18 mouse cellular contexts compared by ENCODE assay signal in genomic region chr7:30526981-30527380, GRCm38 (mm10). TPM values are rescaled to one million over a fixed set of nuclear protein-coding genes. Genes with fewer than 3 reads are reported as not detected.
DNase-seq lines count a peak whose midpoint lies in the region; ATAC-seq lines count a peak whose summit lies in the region.
"Had no signal": no experiment of that assay in that cellular context is flagged by ENCODE, and none has a peak within 500 bp of the region (broad histone marks: within the 10 kb centered on the region; RNA-seq: fewer than 3 reads in every experiment).

No protein-coding gene starts in this region.

- H3K36me3 ChIP-seq in hindbrain, embryonic 10.5 days, result peaks cover 96% of the 10 kb centered on the region
- peaks cover 32% of the 10 kb centered on the region for H3K36me3 ChIP-seq in hindbrain, embryonic 11.5 days (ENCODE audit: control insufficient read depth, insufficient read depth, low read length)
- peaks cover 96% of the 10 kb centered on the region for H3K36me3 ChIP-seq in midbrain, embryonic 10.5 days
- peaks cover 67% of the 10 kb centered on the region for H3K36me3 ChIP-seq in midbrain, embryonic 16.5 days (ENCODE audit: control insufficient read depth, insufficient read depth, low read length)
- H3K36me3 ChIP-seq in embryonic facial prominence, embryonic 10.5 days (replicated peaks), result peaks cover 95% of the 10 kb centered on the region
- peaks cover 95% of the 10 kb centered on the region for H3K36me3 ChIP-seq in limb, embryonic 12.5 days

- ATAC-seq in hindbrain, embryonic 11.5 days (ENCODE audit: low FRiP score), result no peak
- ATAC-seq in midbrain, embryonic 16.5 days, result no peak
- no peak for ATAC-seq in limb, embryonic 12.5 days (ENCODE audit: insufficient number of reproducible peaks, insufficient read depth, low FRiP score, low TSS enrichment, low read depth)
- ATAC-seq: forebrain, embryonic 14.5 days had no signal

- H3K27me3 ChIP-seq in hindbrain, embryonic 10.5 days (ENCODE audit: insufficient read depth, poor library complexity, severe bottlenecking), result peaks cover 35% of the 10 kb centered on the region
- H3K27me3 ChIP-seq in hindbrain, embryonic 11.5 days (ENCODE audit: control insufficient read depth, insufficient read depth, low read length), result 0 out of 2 replicates have a peak, but pooled peaks cover 2% of the 10 kb centered on the region
- peaks cover 20% of the 10 kb centered on the region for H3K27me3 ChIP-seq in midbrain, embryonic 10.5 days (ENCODE audit: low read depth, poor library complexity, severe bottlenecking)
- no peaks in the 10 kb centered on the region for H3K27me3 ChIP-seq in midbrain, embryonic 16.5 days (ENCODE audit: control insufficient read depth, insufficient read depth, low read depth, low read length)
- H3K27me3 ChIP-seq in embryonic facial prominence, embryonic 10.5 days (replicated peaks; ENCODE audit: low read depth, poor library complexity, severe bottlenecking), result peaks cover 33% of the 10 kb centered on the region; the same call in 1 of the 2 replicates
- no peaks in the 10 kb centered on the region for H3K27me3 ChIP-seq in limb, embryonic 12.5 days
- H3K27me3 ChIP-seq: liver, embryonic 15.5 days had no signal

- H3K9me3 ChIP-seq in hindbrain, embryonic 10.5 days, result no peaks in the 10 kb centered on the region
- H3K9me3 ChIP-seq in hindbrain, embryonic 11.5 days (ENCODE audit: control insufficient read depth, low read length), result no peaks in the 10 kb centered on the region
- no peaks in the 10 kb centered on the region for H3K9me3 ChIP-seq in midbrain, embryonic 10.5 days (replicated peaks)
- no peaks in the 10 kb centered on the region for H3K9me3 ChIP-seq in midbrain, embryonic 16.5 days (replicated peaks; ENCODE audit: control insufficient read depth, low read length, poor library complexity, severe bottlenecking)
- H3K9me3 ChIP-seq in embryonic facial prominence, embryonic 10.5 days, result no peaks in the 10 kb centered on the region
- H3K9me3 ChIP-seq in limb, embryonic 12.5 days, result no peaks in the 10 kb centered on the region
- H3K9me3 ChIP-seq: liver, embryonic 15.5 days had no signal

- 0 out of 2 replicates have a peak overlapping the region, but pooled peaks have one; percentile 20 for H3K4me3 ChIP-seq in hindbrain, embryonic 10.5 days
- no peak overlapping the region for H3K4me3 ChIP-seq in hindbrain, embryonic 11.5 days (ENCODE audit: low read depth, low read length)
- no peak overlapping the region for H3K4me3 ChIP-seq in midbrain, embryonic 10.5 days
- no peak overlapping the region for H3K4me3 ChIP-seq in midbrain, embryonic 16.5 days (ENCODE audit: low read depth, low read length)
- peak overlapping the region; percentile 11 for H3K4me3 ChIP-seq in embryonic facial prominence, embryonic 10.5 days
- H3K4me3 ChIP-seq in limb, embryonic 12.5 days (replicated peaks), result no peak overlapping the region
- H3K4me3 ChIP-seq: gastrocnemius, adult 2 months; liver, embryonic 15.5 days had no signal

- no peak overlapping the region for H3K4me2 ChIP-seq in hindbrain, embryonic 11.5 days (replicated peaks; ENCODE audit: low read depth, low read length)
- H3K4me2 ChIP-seq in midbrain, embryonic 16.5 days (ENCODE audit: low read length), result no peak overlapping the region
- 0 out of 2 replicates have a peak overlapping the region, but pooled peaks have one; percentile 32 for H3K4me2 ChIP-seq in limb, embryonic 12.5 days
- H3K4me2 ChIP-seq: liver, embryonic 15.5 days had no signal

- no peak overlapping the region for H3K9ac ChIP-seq in hindbrain, embryonic 11.5 days (ENCODE audit: low read depth, low read length)
- H3K9ac ChIP-seq in midbrain, embryonic 16.5 days (ENCODE audit: low read depth, low read length), result no peak overlapping the region
- peak overlapping the region; percentile 48; the same call in 1 of the 2 replicates for H3K9ac ChIP-seq in limb, embryonic 12.5 days (replicated peaks)
- H3K9ac ChIP-seq: liver, embryonic 15.5 days had no signal

- peaks cover 25% of the 10 kb centered on the region for H3K4me1 ChIP-seq in hindbrain, embryonic 10.5 days (replicated peaks)
- H3K4me1 ChIP-seq in hindbrain, embryonic 11.5 days (replicated peaks; ENCODE audit: control insufficient read depth, insufficient read depth, low read length), result 0 out of 2 replicates have a peak, but pooled peaks cover 6% of the 10 kb centered on the region
- H3K4me1 ChIP-seq in midbrain, embryonic 10.5 days, result peaks cover 17% of the 10 kb centered on the region
- peaks cover 10% of the 10 kb centered on the region for H3K4me1 ChIP-seq in midbrain, embryonic 16.5 days (ENCODE audit: control insufficient read depth, insufficient read depth, low read length)
- peaks cover 19% of the 10 kb centered on the region for H3K4me1 ChIP-seq in embryonic facial prominence, embryonic 10.5 days
- H3K4me1 ChIP-seq in limb, embryonic 12.5 days (replicated peaks), result peaks cover 14% of the 10 kb centered on the region

- no peak overlapping the region for H3K27ac ChIP-seq in hindbrain, embryonic 10.5 days
- H3K27ac ChIP-seq in hindbrain, embryonic 11.5 days (ENCODE audit: low read depth, low read length), result no peak overlapping the region
- peak overlapping the region; percentile 17; the same call in 1 of the 2 replicates for H3K27ac ChIP-seq in midbrain, embryonic 10.5 days (replicated peaks)
- no peak overlapping the region for H3K27ac ChIP-seq in midbrain, embryonic 16.5 days (ENCODE audit: low read length)
- no peak overlapping the region for H3K27ac ChIP-seq in embryonic facial prominence, embryonic 10.5 days (replicated peaks)
- no peak overlapping the region for H3K27ac ChIP-seq in limb, embryonic 12.5 days
- H3K27ac ChIP-seq: gastrocnemius, adult 2 months; liver, embryonic 15.5 days had no signal

- 85% methylated on average over 14 of the region's 14 CpGs for WGBS in hindbrain, embryonic 10.5 days
- WGBS in hindbrain, embryonic 11.5 days, result 81% methylated on average over 14 of the region's 14 CpGs
- 82% methylated on average over 14 of the region's 14 CpGs for WGBS in midbrain, embryonic 10.5 days
- WGBS in midbrain, embryonic 16.5 days, result 83% methylated on average over 14 of the region's 14 CpGs
- WGBS in embryonic facial prominence, embryonic 10.5 days, result 77% methylated on average over 14 of the region's 14 CpGs
- WGBS in limb, embryonic 12.5 days, result 84% methylated on average over 14 of the region's 14 CpGs

- intact Hi-C loops in gastrocnemius, postnatal 36 days (cut with DNase I), result no loop called here

- no peak for DNase-seq in hindbrain, embryonic 10.5 days (ENCODE audit: low spot score)
- no peak for DNase-seq in hindbrain, embryonic 11.5 days (ENCODE audit: low spot score)
- no peak for DNase-seq in midbrain, embryonic 10.5 days (ENCODE audit: low spot score)
- no peak for DNase-seq in embryonic facial prominence, embryonic 10.5 days (ENCODE audit: low spot score)
- DNase-seq in gastrocnemius, postnatal 36 days, result no peak
- DNase-seq: adrenal gland, postnatal 25 days; B cell, adult 2 months; gastrocnemius, adult 2 months; heart, postnatal 4 days; kidney, postnatal 10 days; thymus, postnatal 36 days had no signal

RNA-seq across cellular contexts. Expression of gene Arhgap33, which starts 7.9 kb away (rescaled TPM):
- polyA plus RNA-seq in hindbrain, embryonic 10.5 days (2016; fragmentation: Nextera tagmentation; extraction: Ambion mirVana), result 40.1 and 79.4 TPM in 2 replicates
- polyA plus RNA-seq in hindbrain, embryonic 11.5 days (2014; fragmentation: Nextera tagmentation; extraction: Ambion mirVana), result 41.4 and 41.9 TPM in 2 replicates
- polyA plus RNA-seq in midbrain, embryonic 10.5 days (2016; fragmentation: Nextera tagmentation; extraction: Ambion mirVana), result 36.6 and 62.0 TPM in 2 replicates
- 140 and 149 TPM in 2 replicates for polyA plus RNA-seq in midbrain, embryonic 16.5 days (2015; fragmentation: Nextera tagmentation; extraction: Ambion mirVana)
- polyA plus RNA-seq in embryonic facial prominence, embryonic 10.5 days (2016; fragmentation: Nextera tagmentation; extraction: Ambion mirVana), result 24.8 and 25.2 TPM in 2 replicates
- 15.1 and 17.7 TPM in 2 replicates for polyA plus RNA-seq in limb, embryonic 12.5 days (2016; fragmentation: Nextera tagmentation; extraction: Ambion mirVana)
- total RNA-seq in gastrocnemius, postnatal 36 days (2021), result 1 to 10 TPM in 1 of 2 experiments, under 1 TPM in 1; 0.49 to 1.0 TPM

RNA-seq across cellular contexts. Expression of gene Hspb6, which starts 25.0 kb away (rescaled TPM):
- 4.1 and 5.3 TPM in 2 replicates for polyA plus RNA-seq in hindbrain, embryonic 10.5 days (2016; fragmentation: Nextera tagmentation; extraction: Ambion mirVana)
- polyA plus RNA-seq in hindbrain, embryonic 11.5 days (2014; fragmentation: Nextera tagmentation; extraction: Ambion mirVana), result 3.5 and 4.0 TPM in 2 replicates
- 6.1 and 6.2 TPM in 2 replicates for polyA plus RNA-seq in midbrain, embryonic 10.5 days (2016; fragmentation: Nextera tagmentation; extraction: Ambion mirVana)
- polyA plus RNA-seq in midbrain, embryonic 16.5 days (2015; fragmentation: Nextera tagmentation; extraction: Ambion mirVana), result 7.5 and 11.2 TPM in 2 replicates
- polyA plus RNA-seq in embryonic facial prominence, embryonic 10.5 days (2016; fragmentation: Nextera tagmentation; extraction: Ambion mirVana), result 4.1 and 5.6 TPM in 2 replicates
- polyA plus RNA-seq in limb, embryonic 12.5 days (2016; fragmentation: Nextera tagmentation; extraction: Ambion mirVana), result 9.5 and 10.9 TPM in 2 replicates
- 1,000 to 10,000 TPM; 1,132 to 1,502 TPM for total RNA-seq in gastrocnemius, postnatal 36 days (2021)

RNA-seq across cellular contexts. Expression of gene Proser3, which starts 25.1 kb away (rescaled TPM):
- 13.8 and 15.1 TPM in 2 replicates for polyA plus RNA-seq in hindbrain, embryonic 10.5 days (2016; fragmentation: Nextera tagmentation; extraction: Ambion mirVana)
- polyA plus RNA-seq in hindbrain, embryonic 11.5 days (2014; fragmentation: Nextera tagmentation; extraction: Ambion mirVana), result 11.4 and 18.4 TPM in 2 replicates
- 13.4 and 17.1 TPM in 2 replicates for polyA plus RNA-seq in midbrain, embryonic 10.5 days (2016; fragmentation: Nextera tagmentation; extraction: Ambion mirVana)
- 8.2 and 8.5 TPM in 2 replicates for polyA plus RNA-seq in midbrain, embryonic 16.5 days (2015; fragmentation: Nextera tagmentation; extraction: Ambion mirVana)
- polyA plus RNA-seq in embryonic facial prominence, embryonic 10.5 days (2016; fragmentation: Nextera tagmentation; extraction: Ambion mirVana), result 17.7 TPM in 2 replicates
- polyA plus RNA-seq in limb, embryonic 12.5 days (2016; fragmentation: Nextera tagmentation; extraction: Ambion mirVana), result 15.3 and 16.0 TPM in 2 replicates
- total RNA-seq in gastrocnemius, postnatal 36 days (2021), result 1 to 10 TPM; 3.3 to 8.2 TPM

RNA-seq across cellular contexts. Expression of gene Lin37, which starts 32.7 kb away (rescaled TPM):
- 47.6 and 50.2 TPM in 2 replicates for polyA plus RNA-seq in hindbrain, embryonic 10.5 days (2016; fragmentation: Nextera tagmentation; extraction: Ambion mirVana)
- 44.7 and 48.3 TPM in 2 replicates for polyA plus RNA-seq in hindbrain, embryonic 11.5 days (2014; fragmentation: Nextera tagmentation; extraction: Ambion mirVana)
- 45.9 and 46.7 TPM in 2 replicates for polyA plus RNA-seq in midbrain, embryonic 10.5 days (2016; fragmentation: Nextera tagmentation; extraction: Ambion mirVana)
- polyA plus RNA-seq in midbrain, embryonic 16.5 days (2015; fragmentation: Nextera tagmentation; extraction: Ambion mirVana), result 52.1 and 63.8 TPM in 2 replicates
- polyA plus RNA-seq in embryonic facial prominence, embryonic 10.5 days (2016; fragmentation: Nextera tagmentation; extraction: Ambion mirVana), result 42.5 and 45.2 TPM in 2 replicates
- 45.4 and 51.5 TPM in 2 replicates for polyA plus RNA-seq in limb, embryonic 12.5 days (2016; fragmentation: Nextera tagmentation; extraction: Ambion mirVana)
- 10 to 100 TPM in 1 of 2 experiments, 1 to 10 TPM in 1; 9.6 to 12.4 TPM for total RNA-seq in gastrocnemius, postnatal 36 days (2021)

RNA-seq across cellular contexts. Expression of gene Prodh2, which starts 33.6 kb away (rescaled TPM):
- 0.40 TPM in 1 of 2 replicates, not detected in the other for polyA plus RNA-seq in hindbrain, embryonic 10.5 days (2016; fragmentation: Nextera tagmentation; extraction: Ambion mirVana)
- not detected in 2 replicates for polyA plus RNA-seq in hindbrain, embryonic 11.5 days (2014; fragmentation: Nextera tagmentation; extraction: Ambion mirVana)
- not detected in 2 replicates for polyA plus RNA-seq in midbrain, embryonic 10.5 days (2016; fragmentation: Nextera tagmentation; extraction: Ambion mirVana)
- not detected in 2 replicates for polyA plus RNA-seq in midbrain, embryonic 16.5 days (2015; fragmentation: Nextera tagmentation; extraction: Ambion mirVana)
- polyA plus RNA-seq in embryonic facial prominence, embryonic 10.5 days (2016; fragmentation: Nextera tagmentation; extraction: Ambion mirVana), result 0.28 TPM in 1 of 2 replicates, not detected in the other
- polyA plus RNA-seq in limb, embryonic 12.5 days (2016; fragmentation: Nextera tagmentation; extraction: Ambion mirVana), result not detected in 2 replicates
- total RNA-seq in gastrocnemius, postnatal 36 days (2021), result not detected
- total RNA-seq: adrenal gland, postnatal 25 days; gastrocnemius, adult 2 months; heart, postnatal 4 days; left cerebral cortex, postnatal 25 days; megakaryocyte progenitor cell, adult 5-6 weeks; MEL had no signal
- polyA plus RNA-seq: forebrain, embryonic 14.5 days had no signal

Comparison
In these comparisons a context has a peak if more than half of its experiments do, and no peak if none do; other contexts are left out.
1. H3K4me3 ChIP-seq: peak in hindbrain, embryonic 10.5 days (single experiment) and embryonic facial prominence, embryonic 10.5 days (single experiment); none in hindbrain, embryonic 11.5 days (single experiment), midbrain, embryonic 10.5 days (single experiment), midbrain, embryonic 16.5 days (single experiment) and limb, embryonic 12.5 days (single experiment).